In genomic region chr15:82794277-82794676, GRCm38 (mm10) we compare ENCODE assay signal across 18 mouse cellular contexts. TPM values are rescaled to one million over a fixed set of nuclear protein-coding genes. Genes with fewer than 3 reads are reported as not detected.
A peak's percentile ranks its signal among the peaks of the same experiment; 100 is the strongest.
DNase-seq lines count a peak whose midpoint lies in the region; ATAC-seq and TF ChIP-seq lines count a peak whose summit lies in the region.
"Had no signal": no experiment of that assay in that cellular context is flagged by ENCODE, and none has a peak within 500 bp of the region (broad histone marks: within the 10 kb centered on the region; RNA-seq: fewer than 3 reads in every experiment).

Gene Cyp2d26, minus strand, starts transcription at chr15:82794294.

- H3K27me3 ChIP-seq in intestine, embryonic 16.5 days (replicated peaks; ENCODE audit: control insufficient read depth, insufficient read depth, low read length) = no peaks in the 10 kb centered on the region
- no peaks in the 10 kb centered on the region for H3K27me3 ChIP-seq in small intestine, adult 2 months (ENCODE audit: control insufficient read depth, insufficient read depth, low read length)

- H3K4me1 ChIP-seq in intestine, embryonic 16.5 days (ENCODE audit: control insufficient read depth, insufficient read depth, low read length) = peaks cover 11% of the 10 kb centered on the region
- H3K4me1 ChIP-seq in small intestine, adult 2 months (ENCODE audit: control insufficient read depth, insufficient read depth, insufficient read length, low read length) = peaks cover 23% of the 10 kb centered on the region
- H3K4me1 ChIP-seq: embryonic facial prominence, embryonic 10.5 days; limb, embryonic 10.5 days had no signal

- ATAC-seq in intestine, embryonic 16.5 days = peak; percentile 97

- peak within 1 kb of the TSS; percentile 90 for H3K27ac ChIP-seq in intestine, embryonic 16.5 days (ENCODE audit: low read length)
- H3K27ac ChIP-seq in small intestine, adult 2 months (ENCODE audit: insufficient read depth, low read depth, low read length) = peak within 1 kb of the TSS; percentile 94
- H3K27ac ChIP-seq: embryonic facial prominence, embryonic 10.5 days; limb, embryonic 10.5 days had no signal

- no peak for DNase-seq in adrenal gland, postnatal 10 days
- no peak for DNase-seq in adrenal gland, adult 8-10 months
- DNase-seq in kidney, postnatal 14 days = peak; percentile 82
- no peak for DNase-seq in layer of hippocampus, adult 8-10 months (ENCODE audit: low spot score in 2 of 2)
- no peak for DNase-seq in layer of hippocampus, postnatal 25 days (ENCODE audit: extremely low spot score in 1 of 2, low spot score in 1 of 2)
- DNase-seq in left cerebral cortex, adult 18-20 months (ENCODE audit: low spot score in 2 of 2) = no peak
- DNase-seq: cerebellum, postnatal 10 days; spleen, adult 18-20 months; thymus, adult 2 months had no signal

- H3K9me3 ChIP-seq in intestine, embryonic 16.5 days (ENCODE audit: control insufficient read depth, low read length) = no peaks in the 10 kb centered on the region
- H3K9me3 ChIP-seq: embryonic facial prominence, embryonic 10.5 days; limb, embryonic 10.5 days had no signal

- peak within 1 kb of the TSS; percentile 42 for H3K4me2 ChIP-seq in intestine, embryonic 16.5 days (ENCODE audit: low read depth, low read length)

- 57% methylated on average over 5 of the region's 5 CpGs for WGBS in intestine, embryonic 16.5 days
- WGBS in small intestine, adult 2 months = 47% methylated on average over 5 of the region's 5 CpGs

- peak within 1 kb of the TSS; percentile 54; the same call in 1 of the 2 replicates for H3K9ac ChIP-seq in intestine, embryonic 16.5 days (ENCODE audit: low read depth, low read length)

- no peak for TF ChIP-seq POLR2A in small intestine, adult 2 months (IDR thresholded peaks at IDR 0.05; ENCODE audit: low read depth, low read length)

- no peak for TF ChIP-seq CTCF in small intestine, adult 2 months (IDR thresholded peaks at IDR 0.05; ENCODE audit: extremely low read depth, insufficient read length, insufficient replicate concordance, low read depth, low read length)

- H3K36me3 ChIP-seq in intestine, embryonic 16.5 days (ENCODE audit: control insufficient read depth, insufficient read depth, low read length) = no peaks in the 10 kb centered on the region
- H3K36me3 ChIP-seq in small intestine, adult 2 months (ENCODE audit: control insufficient read depth, insufficient read depth, low read length) = peaks cover 10% of the 10 kb centered on the region
- H3K36me3 ChIP-seq: embryonic facial prominence, embryonic 10.5 days; limb, embryonic 10.5 days had no signal

- H3K4me3 ChIP-seq in intestine, embryonic 16.5 days (ENCODE audit: low read length) = peak within 1 kb of the TSS; percentile 29
- peak within 1 kb of the TSS; percentile 65 for H3K4me3 ChIP-seq in small intestine, adult 2 months (ENCODE audit: low read depth, low read length)
- H3K4me3 ChIP-seq: embryonic facial prominence, embryonic 10.5 days; limb, embryonic 10.5 days had no signal

RNA-seq across cellular contexts. Expression of gene Cyp2d26, which starts in this region (rescaled TPM):
- total RNA-seq in adrenal gland, postnatal 10 days (2021) = 100 to 1,000 TPM in 1 of 2 experiments, 10 to 100 TPM in 1; 75.9 to 190 TPM
- under 1 TPM in 2 of 4 experiments, not detected in 2; 0.52 to 0.54 TPM for total RNA-seq in adrenal gland, adult 8-10 months (2022)
- 25.5 and 40.5 TPM in 2 replicates for polyA plus RNA-seq in intestine, embryonic 16.5 days (2015; fragmentation: Nextera tagmentation; extraction: Ambion mirVana)
- 165 and 498 TPM in 2 replicates for polyA plus RNA-seq in small intestine, adult 2 months (2012; rRNA removed)
- total RNA-seq in layer of hippocampus, adult 8-10 months (2022) = not detected
- total RNA-seq in layer of hippocampus, postnatal 25 days (2021) = not detected
- total RNA-seq in left cerebral cortex, adult 18-20 months (2021) = not detected
- total RNA-seq: megakaryocyte-erythroid progenitor cell, adult 5-6 weeks; monocyte, adult 5-6 weeks had no signal
- polyA plus RNA-seq: embryonic facial prominence, embryonic 10.5 days; heart, embryonic 14.5 days; hindbrain, embryonic 11.5 days; limb, embryonic 10.5 days; neural tube, embryonic 14.5 days had no signal

Comparison
In these comparisons a context has a peak if more than half of its experiments do, and no peak if none do; other contexts are left out.
1. RNA of gene Cyp2d26 (total RNA-seq): 75.9 to 190 TPM in adrenal gland, postnatal 10 days; 0.52 to 0.54 TPM in adrenal gland, adult 8-10 months, not detected in left cerebral cortex, adult 18-20 months, not detected in layer of hippocampus, postnatal 25 days and not detected in layer of hippocampus, adult 8-10 months; every median in the first group is over 10 times any median in the second.